Mouse (Mus musculus) cerebellum, adult 9-10 months (tissue): ENCODE measurements around the gene Nkx1-1.

ENCODE experiments used
- DNase-seq: peaks from one replicate; pipeline ENCODE4 v3.0.0; 2022

Gene Nkx1-1

DNA sequence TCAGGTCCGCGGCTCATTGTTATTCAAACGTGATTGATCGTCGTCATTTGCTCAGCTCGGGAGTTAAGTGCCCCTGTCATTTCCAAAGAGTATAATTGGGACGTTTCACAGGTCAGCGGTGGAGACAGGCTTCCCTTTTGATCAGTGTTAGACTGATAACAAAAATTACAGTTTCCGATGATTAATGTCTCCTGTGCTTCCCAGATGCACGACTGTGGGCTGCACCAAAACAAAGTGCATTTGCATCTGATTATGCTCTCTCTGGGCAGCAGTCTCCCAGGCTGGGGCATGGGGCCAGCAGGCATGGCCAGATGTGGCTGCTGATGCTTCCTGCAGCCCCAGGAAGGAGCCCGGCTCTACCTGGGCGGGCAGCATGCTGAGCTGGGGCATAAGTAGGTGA, 33.0 kb downstream of the Nkx1-1 start:
- no peak for DNase-seq

DNA sequence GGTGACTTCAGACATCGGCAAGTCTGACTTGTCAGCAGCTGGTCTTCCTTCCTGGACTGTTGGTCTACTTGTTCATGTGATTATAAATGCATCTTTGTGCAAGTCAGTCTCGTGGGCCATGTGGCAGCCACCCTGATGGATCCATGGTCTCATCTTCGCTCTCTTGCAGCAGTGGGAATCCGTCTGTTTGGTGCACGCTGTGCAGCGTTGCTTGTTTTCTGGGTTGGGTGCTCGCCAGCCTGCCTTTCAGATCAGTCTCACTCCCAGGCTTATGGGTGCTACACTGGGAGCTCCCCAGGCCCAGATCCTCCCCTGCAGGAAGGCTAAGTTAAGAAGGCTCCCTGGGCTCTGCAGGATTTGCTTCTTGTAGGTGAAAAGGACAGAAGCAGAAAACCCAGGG, 36.9 kb downstream of the Nkx1-1 start:
- DNase-seq, result no peak

DNA sequence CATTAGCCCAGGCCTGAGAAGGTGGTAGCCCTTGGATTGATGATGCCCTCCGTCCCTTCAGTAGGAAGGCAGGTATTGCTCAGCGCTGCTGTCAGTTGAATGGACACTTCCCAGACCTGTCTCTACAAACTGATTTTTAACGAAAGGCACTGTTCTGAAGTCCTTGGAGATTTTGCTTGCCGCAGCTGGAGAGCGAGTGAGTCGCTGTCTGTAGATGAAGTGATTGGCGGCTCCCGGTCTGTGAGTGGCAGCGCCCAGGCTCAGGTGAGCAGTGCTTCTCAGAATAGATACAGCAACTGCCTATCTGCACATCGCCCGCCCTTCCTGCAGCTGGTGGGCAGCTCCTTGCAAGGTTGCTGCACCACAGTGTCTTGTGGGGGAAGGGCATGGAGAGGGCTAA, 38.1 kb downstream of the Nkx1-1 start:
- DNase-seq, result no peak

DNA sequence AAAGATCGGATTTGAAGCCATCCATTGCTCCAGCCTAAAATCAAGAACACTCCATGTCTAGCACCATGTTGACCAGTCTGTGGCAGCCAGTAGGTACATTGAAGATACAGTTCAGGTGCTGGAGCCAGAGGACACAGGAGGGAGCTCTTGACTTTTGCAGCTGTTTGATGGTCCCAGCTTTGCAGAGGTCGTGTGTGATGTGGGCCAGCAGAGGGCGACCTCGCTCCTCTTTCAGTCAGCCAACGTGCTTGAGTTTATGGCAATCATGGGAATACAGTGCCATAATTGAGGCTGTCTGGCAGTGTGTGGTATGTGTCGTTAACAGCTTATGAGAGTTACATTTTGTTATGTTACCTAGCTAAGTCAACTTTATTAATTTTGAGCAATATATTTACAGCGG, 40.0 kb downstream of the Nkx1-1 start:
- DNase-seq, result peak; percentile 74

- no peak for DNase-seq
Measured at GRCm38 (mm10) chr5:33387550-33387949, 46.2 kb downstream of the Nkx1-1 start.
